Mouse (Mus musculus): ENCODE measurements around the gene Hvcn1.
A peak's percentile ranks its signal among the peaks of the same experiment; 100 is the strongest.
"Not testable (repeated sequence)": the region's sequence is repeated elsewhere in the genome, so short reads cannot be mapped to it uniquely, and the experiment has no call there.

The Hvcn1 gene

GRCm38 (mm10) chr5:122206475-122206874 lies at the start of gene Hvcn1:
Hvcn1 (plus strand) TSS chr5:122206804.
- no peak for DNase-seq (ENCODE audit: low read depth, low spot score)

DNA sequence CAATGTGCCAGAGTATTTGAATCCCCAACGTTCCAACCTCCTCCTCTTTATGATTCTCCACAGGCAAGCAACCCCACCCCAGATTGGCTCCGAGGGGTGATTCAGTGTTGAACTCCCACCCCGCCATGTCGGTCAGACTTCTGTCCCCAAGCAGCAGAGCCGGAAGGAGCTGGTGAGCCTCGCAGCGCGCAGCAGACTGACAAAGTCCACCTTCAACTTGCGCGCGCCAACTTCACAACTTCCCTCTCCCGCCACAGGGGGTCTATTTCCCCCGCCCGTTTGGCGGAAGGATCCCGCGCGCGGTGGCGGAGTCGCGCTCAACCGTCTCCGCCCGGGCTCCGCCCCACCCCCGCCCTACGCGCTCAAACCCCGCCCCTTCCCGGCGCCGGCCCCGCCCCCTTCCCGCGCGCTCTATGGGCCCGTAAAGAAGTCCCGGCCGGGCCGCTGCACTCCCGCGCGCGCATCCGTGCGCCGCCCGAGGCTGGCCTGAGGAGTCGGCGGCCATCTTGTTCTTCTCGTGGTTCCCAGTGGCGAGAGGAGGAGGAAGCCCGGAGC lies 48.7 kb upstream of the Hvcn1 start, which contains the start of gene Ppp1cc:
Gene Ppp1cc, plus strand, starts transcription at position 452 of the 555 bp plus-strand sequence.
- peak; percentile 91 for DNase-seq (ENCODE audit: low read depth, low spot score)

GRCm38 (mm10) chr5:122158557-122159515 lies 47.8 kb upstream of the Hvcn1 start:
- DNase-seq (ENCODE audit: low read depth, low spot score), result no peak

DNA sequence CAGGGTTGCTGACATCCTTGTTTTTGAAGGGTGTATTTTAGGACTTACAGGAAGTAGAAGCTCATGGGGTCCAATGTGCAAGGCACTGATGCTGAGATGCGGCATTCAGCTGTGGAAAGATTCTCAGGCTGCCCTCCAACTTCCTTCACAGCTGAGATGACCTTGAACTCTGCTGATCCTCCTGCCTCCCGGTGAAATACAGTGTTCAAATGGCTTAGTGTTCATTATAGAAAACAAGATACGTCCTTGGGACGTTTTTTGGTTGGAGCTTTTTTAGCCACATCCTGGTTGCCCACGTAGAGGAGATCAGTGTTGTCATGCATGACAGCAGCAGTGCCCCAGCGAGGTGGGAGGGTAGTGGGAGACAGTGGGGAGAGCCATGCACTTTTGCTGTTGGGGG lies 43.4 kb upstream of the Hvcn1 start:
- no peak for DNase-seq (ENCODE audit: low read depth, low spot score)

GRCm38 (mm10) chr5:122164011-122164410 lies 42.6 kb upstream of the Hvcn1 start:
- no peak for DNase-seq (ENCODE audit: low read depth, low spot score)

- no peak for DNase-seq (ENCODE audit: low read depth, low spot score)
These were observed 41.2 kb upstream of the Hvcn1 start for GRCm38 (mm10) chr5:122165233-122165915.

DNA sequence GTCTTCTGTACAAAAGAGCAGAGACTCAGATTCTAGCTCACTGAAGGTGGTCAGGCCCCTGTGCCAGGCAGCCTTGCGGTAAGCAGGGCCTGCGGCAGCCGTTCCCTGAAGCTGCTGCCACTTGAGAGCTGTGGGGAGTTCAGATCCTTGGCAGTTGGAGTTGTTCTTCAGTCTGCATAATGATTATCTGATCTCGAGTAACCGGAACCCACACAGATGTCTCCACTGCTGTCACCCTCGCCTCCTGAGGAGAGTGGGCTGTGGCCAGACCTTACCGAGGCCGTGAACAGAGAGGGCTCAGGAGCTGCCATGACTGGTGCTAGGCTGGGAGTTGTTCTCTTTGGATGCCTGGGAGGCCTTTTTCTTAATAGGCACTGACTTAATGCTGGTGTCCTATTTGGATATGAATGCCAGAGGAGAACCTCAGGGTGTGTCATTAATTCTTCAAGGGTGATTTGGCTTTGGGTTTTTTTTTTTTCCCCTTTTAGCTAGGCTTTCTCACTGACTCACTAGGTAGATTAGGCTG lies 39.9 kb upstream of the Hvcn1 start:
- DNase-seq (ENCODE audit: low read depth, low spot score), result no peak

GRCm38 (mm10) chr5:122168344-122169069 lies 38.1 kb upstream of the Hvcn1 start:
- no peak for DNase-seq (ENCODE audit: low read depth, low spot score)

- DNase-seq (ENCODE audit: low read depth, low spot score), result no peak
These were observed 35.5 kb upstream of the Hvcn1 start for GRCm38 (mm10) chr5:122171058-122171457.

DNA sequence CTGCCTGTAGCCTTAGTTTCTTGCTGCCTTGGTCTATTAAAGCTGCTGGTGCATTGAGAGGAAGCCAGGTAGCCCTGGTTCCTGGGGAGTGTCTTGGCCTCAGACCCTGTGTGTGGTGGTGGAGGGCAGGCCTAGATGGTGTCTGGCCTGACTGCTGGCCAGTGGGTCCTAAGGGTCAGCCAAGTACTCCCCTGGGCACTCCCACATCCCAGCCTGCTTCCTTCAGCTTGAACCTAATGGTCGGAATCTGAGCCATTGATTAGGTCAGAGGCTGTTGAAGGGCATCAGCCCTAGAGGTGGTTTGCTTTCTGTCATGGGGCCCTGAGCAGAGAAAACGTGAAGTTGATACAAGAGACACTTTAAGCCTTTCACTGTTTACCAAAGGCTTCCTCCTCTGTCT lies 31.2 kb upstream of the Hvcn1 start:
- DNase-seq (ENCODE audit: low read depth, low spot score), result no peak

DNA sequence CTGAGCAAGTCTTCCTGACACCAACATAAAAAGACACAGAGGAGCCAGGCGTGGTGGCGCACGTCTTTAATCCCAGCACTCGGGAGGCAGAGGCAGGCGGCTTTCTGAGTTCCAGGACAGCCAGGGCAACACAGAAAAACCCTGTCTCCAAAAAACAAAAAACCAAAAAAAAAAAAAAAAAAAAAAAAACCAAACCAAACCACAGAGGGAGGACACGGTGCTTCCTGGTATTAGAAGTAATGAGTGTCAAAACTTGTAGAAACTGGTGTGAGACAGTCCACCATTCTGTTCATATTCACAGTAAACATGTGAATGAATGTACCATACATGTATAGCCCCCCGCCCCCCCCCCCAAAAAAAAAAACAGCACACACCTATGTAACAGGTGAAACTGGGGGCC lies 30.6 kb upstream of the Hvcn1 start:
- no peak for DNase-seq (ENCODE audit: low read depth, low spot score)

DNA sequence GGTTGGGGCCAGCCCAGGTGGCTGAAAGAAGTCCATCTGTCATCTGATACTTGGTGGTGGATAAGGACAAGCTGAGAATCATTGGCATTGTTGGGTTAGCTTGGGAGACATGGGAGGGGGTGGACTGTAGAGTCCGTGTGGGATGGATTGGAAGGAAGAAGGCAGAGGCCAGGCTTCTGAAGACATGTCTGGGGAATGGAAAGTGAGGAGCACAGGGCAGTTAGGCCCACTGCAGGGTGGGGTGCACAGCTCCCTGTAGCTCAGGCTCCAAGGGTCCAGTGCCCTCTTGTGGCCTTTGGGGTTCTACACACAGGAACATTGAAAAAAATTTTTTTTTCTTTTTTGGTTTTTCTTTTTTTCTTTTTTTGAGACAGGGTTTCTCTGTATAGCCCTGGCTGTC lies 30.2 kb upstream of the Hvcn1 start:
- DNase-seq (ENCODE audit: low read depth, low spot score), result no peak

DNA sequence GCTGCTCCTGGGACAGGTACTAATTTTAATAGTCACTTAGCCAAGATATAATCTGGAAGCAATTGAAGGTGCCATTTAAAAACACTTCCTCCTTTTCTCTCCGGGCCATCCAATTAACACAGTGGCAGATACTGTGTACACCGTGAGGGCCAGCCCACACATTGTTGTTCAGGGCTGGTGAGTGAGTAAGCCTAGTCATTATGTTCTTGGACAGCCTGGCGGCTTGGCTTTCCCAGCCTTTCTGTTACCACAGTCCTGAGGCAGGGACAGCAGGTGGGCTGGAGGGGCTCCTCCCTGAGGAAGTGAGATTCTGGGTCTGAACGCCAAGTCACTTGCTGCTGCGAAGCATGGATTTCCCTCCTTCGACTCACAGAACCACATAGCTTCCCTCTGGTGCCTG lies 26.9 kb upstream of the Hvcn1 start:
- no peak for DNase-seq (ENCODE audit: low read depth, low spot score)

DNA sequence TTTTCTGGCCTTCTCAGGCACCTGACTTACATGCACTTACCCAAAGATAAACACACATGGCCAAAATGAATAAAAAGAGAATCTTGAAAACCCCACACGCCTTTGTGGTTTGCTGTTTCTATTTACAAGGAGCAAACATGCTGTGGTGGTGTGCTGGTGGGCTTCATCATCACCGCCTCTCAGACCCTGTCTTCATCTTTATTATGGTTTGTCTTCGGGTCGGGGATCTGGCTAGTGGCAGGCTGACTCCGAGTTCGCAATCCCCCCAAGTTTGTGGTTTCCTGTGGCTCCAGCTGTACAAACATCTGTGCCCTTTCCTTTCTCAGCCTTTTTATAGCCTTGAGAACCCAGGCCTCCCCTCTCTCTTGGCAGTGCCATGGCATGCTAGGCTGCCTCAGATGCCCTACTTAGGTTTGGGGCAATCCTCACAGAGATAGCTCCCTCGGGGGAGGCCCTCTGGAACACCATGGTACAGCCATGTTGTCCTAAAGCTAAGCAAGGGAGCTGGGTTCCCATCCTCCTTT lies 22.3 kb upstream of the Hvcn1 start:
- no peak for DNase-seq (ENCODE audit: low read depth, low spot score)

DNA sequence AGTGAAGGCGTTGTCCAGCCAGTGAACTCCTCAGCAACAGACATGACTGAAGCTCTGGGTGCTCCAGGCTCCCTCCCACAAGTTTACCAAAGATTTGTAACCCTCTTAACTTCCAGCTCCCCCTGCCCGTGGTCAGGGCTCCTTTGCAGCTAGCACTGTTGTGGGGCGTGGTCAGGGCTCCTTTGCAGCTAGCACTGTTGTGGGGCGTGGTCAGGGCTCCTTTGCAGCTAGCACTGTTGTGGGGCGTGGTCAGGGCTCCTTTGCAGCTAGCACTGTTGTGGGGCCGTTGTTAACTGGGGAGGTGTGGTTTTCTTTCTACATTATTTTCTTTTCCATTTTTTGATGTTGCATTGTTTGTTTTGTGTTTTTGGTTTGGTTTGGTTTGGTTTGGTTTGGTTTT lies 21.7 kb upstream of the Hvcn1 start:
- DNase-seq (ENCODE audit: low read depth, low spot score), result not testable (repeated sequence)

GRCm38 (mm10) chr5:122189115-122189514 lies 17.5 kb upstream of the Hvcn1 start:
- no peak for DNase-seq (ENCODE audit: low read depth, low spot score)

- DNase-seq (ENCODE audit: low read depth, low spot score), result no peak
These were observed 16.1 kb upstream of the Hvcn1 start for GRCm38 (mm10) chr5:122190465-122190864.

DNA sequence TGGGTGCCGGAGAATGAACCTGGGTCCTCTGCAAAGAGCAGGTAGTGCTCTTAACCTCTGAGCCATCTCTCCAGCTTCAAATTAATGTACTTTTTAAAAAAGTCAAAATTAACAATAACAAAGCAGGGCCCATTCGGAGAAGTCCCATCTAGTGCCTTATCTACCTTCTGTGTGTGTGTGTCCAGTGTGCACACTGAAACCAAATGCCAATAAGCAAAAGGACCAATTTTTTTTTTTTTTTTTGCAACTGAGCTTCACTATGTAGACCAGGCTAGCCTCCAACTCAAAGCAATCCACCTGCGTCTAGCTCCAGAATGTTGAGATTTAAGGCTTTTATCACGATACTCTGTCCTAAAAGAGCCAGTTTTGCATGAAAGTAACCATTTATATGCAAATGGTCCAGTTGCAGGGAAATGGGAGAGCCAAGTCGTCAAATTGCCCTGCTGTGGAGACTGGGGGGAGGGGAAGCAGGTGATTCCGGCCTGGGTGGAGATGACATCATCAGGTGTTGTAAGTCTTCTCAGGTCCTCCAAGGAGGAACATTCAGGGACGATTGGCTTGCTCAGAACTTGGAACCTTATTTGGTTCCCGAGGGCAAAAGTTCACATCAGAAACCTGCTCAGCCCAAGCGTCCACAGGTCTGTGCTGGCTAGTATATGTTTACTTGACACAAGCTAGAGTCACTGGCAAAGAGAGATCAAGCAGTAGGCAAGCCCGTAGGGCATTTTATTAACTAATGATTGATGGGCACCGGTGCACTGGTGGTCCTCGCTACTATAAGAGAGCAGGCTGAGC lies 15.1 kb upstream of the Hvcn1 start:
- no peak for DNase-seq (ENCODE audit: low read depth, low spot score)

GRCm38 (mm10) chr5:122192347-122192746 lies 14.3 kb upstream of the Hvcn1 start:
- DNase-seq (ENCODE audit: low read depth, low spot score), result no peak

DNA sequence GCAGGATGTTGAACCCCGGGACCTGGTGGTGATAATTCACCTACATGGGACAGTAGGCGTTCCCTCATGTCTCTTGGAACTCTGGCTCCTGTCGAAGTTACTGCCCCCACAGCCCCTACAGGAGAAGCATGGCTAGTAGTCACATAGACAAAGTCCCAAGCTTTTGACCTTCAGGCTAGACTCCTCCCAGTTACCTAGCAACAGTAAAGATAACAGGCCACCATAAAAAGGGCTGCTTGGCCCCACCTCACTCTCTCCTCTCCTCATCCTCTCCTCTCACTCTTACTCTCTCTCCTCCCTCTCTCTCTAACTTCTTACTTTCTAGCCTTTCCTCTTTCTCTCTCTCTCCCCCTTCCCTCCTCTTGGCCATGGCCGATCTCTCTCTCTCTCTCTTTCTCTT lies 5.7 kb upstream of the Hvcn1 start:
- no peak for DNase-seq (ENCODE audit: low read depth, low spot score)

Measured in embryo, embryonic 11.5 days (tissue).